Mouse (Mus musculus) heart, embryonic 10.5 days (tissue): Measurements from ENCODE around the gene Mgat4d. TPM values are rescaled to one million over a fixed set of nuclear protein-coding genes. Genes with fewer than 3 reads are reported as not detected.
"Not testable (repeated sequence)": the region's sequence is repeated elsewhere in the genome, so short reads cannot be mapped to it uniquely, and the experiment has no call there.

Experiments
- DNase-seq: peaks from one replicate; pipeline ENCODE4 v3.0.0-alpha.2; 2017; ENCODE audit warnings: low spot score
- H3K27ac ChIP-seq: fragments of 300-500 bp; sonication (generic); 2 replicates; pipeline ENCODE4 v1.5.1; 2016; ENCODE audit warnings: mild to moderate bottlenecking
- H3K27me3 ChIP-seq: fragments of 300-500 bp; sonication (generic); 2 replicates; pipeline ENCODE4 v1.6.1; 2016; ENCODE audit warnings: mild to moderate bottlenecking; ENCODE audit not compliant: poor library complexity, insufficient read depth, severe bottlenecking
- H3K36me3 ChIP-seq: fragments of 300-500 bp; sonication (generic); 2 replicates; pipeline ENCODE4 v1.6.1; 2016; ENCODE audit warnings: mild to moderate bottlenecking, moderate library complexity
- H3K4me1 ChIP-seq: fragments of 300-500 bp; sonication (generic); 2 replicates; pipeline ENCODE4 v1.6.1; 2016; ENCODE audit warnings: mild to moderate bottlenecking
- H3K4me3 ChIP-seq: fragments of 300-500 bp; sonication (generic); 2 replicates; pipeline ENCODE4 v1.5.1; 2016; ENCODE audit warnings: mild to moderate bottlenecking, moderate library complexity
- H3K9me3 ChIP-seq: fragments of 300-500 bp; sonication (generic); 2 replicates; pipeline ENCODE4 v1.6.1; 2016; ENCODE audit warnings: mild to moderate bottlenecking, moderate library complexity
- WGBS: fragments of 180-500 bp; shearing (Covaris S2); methylation state at CpG from one replicate; pipeline ENCODE4 v1.1.7; 2016; 5-methylcytosine and 5-hydroxymethylcytosine counted together
- polyA plus RNA-seq: library from polyadenylated mRNA; unstranded; fragments of >200 nt; fragmentation: Nextera tagmentation; extraction: Ambion mirVana; gene quantifications from 2 replicates; pipeline ENCODE4 v1.2.1, GENCODE M21; 2016

Mgat4d gene
- polyA plus RNA-seq, 1 experiment from 2014 or later: not detected

GRCm38 (mm10) chr8:83397726-83398125, 49.5 kb downstream of the Mgat4d start:
- H3K27me3 ChIP-seq: no peaks in the 10 kb centered on the region
- H3K4me3 ChIP-seq: no peak overlapping the region
- no peak for DNase-seq
- 64% methylated on average over 4 of the region's 4 CpGs for WGBS
- no peaks in the 10 kb centered on the region for H3K36me3 ChIP-seq
- H3K9me3 ChIP-seq: no peaks in the 10 kb centered on the region
- no peaks in the 10 kb centered on the region for H3K4me1 ChIP-seq
- no peak overlapping the region for H3K27ac ChIP-seq

GRCm38 (mm10) chr8:83405548-83405947, 57.3 kb downstream of the Mgat4d start:
- H3K27ac ChIP-seq: no peak overlapping the region
- peaks cover 16% of the 10 kb centered on the region for H3K27me3 ChIP-seq
- no peaks in the 10 kb centered on the region for H3K4me1 ChIP-seq
- 51% methylated on average over 10 of the region's 10 CpGs for WGBS
- no peak for DNase-seq
- no peaks in the 10 kb centered on the region for H3K9me3 ChIP-seq
- no peaks in the 10 kb centered on the region for H3K36me3 ChIP-seq
- H3K4me3 ChIP-seq: no peak overlapping the region

GRCm38 (mm10) chr8:83406836-83407235, 58.6 kb downstream of the Mgat4d start:
- no peak for DNase-seq

DNA sequence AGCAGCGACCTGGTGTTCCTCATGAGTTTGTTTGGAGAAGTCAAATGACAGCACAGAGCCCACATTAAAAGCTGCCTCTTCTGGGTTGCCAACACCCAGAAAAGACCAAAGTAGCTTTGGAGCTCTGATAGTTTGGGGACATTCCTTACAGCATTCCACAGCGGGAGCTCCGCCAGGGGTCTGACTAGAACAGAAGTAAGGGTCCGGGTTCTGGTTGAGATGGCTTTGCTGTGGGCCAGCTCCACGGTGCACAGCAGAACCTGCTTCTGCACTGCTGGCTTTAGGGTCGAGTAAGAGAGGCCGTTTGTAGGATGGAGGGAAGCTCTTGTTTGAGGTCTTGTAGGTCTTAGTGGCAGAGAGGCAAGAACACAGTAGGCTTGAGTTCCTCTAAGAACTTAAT, 60.2 kb downstream of the Mgat4d start:
- H3K4me1 ChIP-seq: no peaks in the 10 kb centered on the region
- no peaks in the 10 kb centered on the region for H3K36me3 ChIP-seq
- H3K9me3 ChIP-seq: no peaks in the 10 kb centered on the region
- peaks cover 16% of the 10 kb centered on the region for H3K27me3 ChIP-seq
- no peak overlapping the region for H3K27ac ChIP-seq
- WGBS: 62% methylated on average over 7 of the region's 7 CpGs
- no peak overlapping the region for H3K4me3 ChIP-seq
- no peak for DNase-seq

More at GRCm38 (mm10) chr8:83406836-83407235, 58.6 kb downstream of the Mgat4d start:
- Histone ChIP-seq H3K4me1 (no peaks in the 10 kb centered on the region), H3K9me3 (no peaks in the 10 kb centered on the region), H3K4me3 (no peak overlapping the region), H3K36me3 (no peaks in the 10 kb centered on the region), H3K27me3 (peaks cover 16% of the 10 kb centered on the region), H3K27ac (no peak overlapping the region)
- 28% methylated on average over 6 of the region's 6 CpGs for WGBS

GRCm38 (mm10) chr8:83416878-83417277, 68.6 kb downstream of the Mgat4d start:
- no peak overlapping the region for H3K27ac ChIP-seq
- peaks cover 47% of the 10 kb centered on the region for H3K27me3 ChIP-seq
- WGBS: 94% methylated on average over 15 of the region's 15 CpGs
- no peaks in the 10 kb centered on the region for H3K4me1 ChIP-seq
- no peaks in the 10 kb centered on the region for H3K36me3 ChIP-seq
- DNase-seq: no peak
- H3K4me3 ChIP-seq: no peak overlapping the region
- no peaks in the 10 kb centered on the region for H3K9me3 ChIP-seq

- H3K27me3 ChIP-seq: peaks cover 53% of the 10 kb centered on the region
- 73% methylated on average over 6 of the region's 6 CpGs for WGBS
Measured at GRCm38 (mm10) chr8:83417970-83418369, 69.7 kb downstream of the Mgat4d start.

DNA sequence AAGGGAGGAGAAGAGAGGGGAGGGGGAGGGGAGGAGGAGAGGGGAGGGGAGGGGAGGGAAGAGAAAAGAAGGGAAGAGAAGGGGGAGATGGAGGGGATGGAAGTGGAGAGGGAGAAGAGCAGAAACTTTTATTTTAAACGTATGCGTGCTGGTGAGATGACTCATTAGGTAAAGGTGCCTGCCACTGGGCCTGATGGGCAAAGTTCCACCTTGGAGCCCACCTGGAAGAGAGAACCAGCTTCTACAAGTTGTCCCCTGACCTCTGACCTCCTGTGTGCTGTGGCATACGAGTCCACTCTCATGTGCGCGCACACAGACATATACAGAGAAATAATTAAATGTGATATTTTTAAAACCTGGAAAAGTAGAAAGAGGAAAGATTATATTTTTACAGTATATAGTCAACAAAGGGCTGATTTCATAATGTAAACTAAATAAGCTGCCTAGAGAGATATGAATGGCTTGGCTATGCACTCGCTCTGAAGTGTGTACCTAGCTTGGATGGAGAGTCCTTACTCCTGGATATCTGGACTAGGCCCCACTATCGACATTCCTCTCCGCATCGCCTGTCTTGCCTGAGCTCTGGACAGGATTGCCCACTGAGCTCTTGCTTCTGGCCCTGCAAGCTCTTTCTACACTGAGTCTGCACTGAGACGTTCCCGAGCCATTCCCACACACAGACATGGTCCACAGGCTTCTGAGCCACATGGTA, 70.7 kb downstream of the Mgat4d start:
- no peak overlapping the region for H3K27ac ChIP-seq
- H3K36me3 ChIP-seq: no peaks in the 10 kb centered on the region
- H3K9me3 ChIP-seq: no peaks in the 10 kb centered on the region
- no peaks in the 10 kb centered on the region for H3K4me1 ChIP-seq
- no peak overlapping the region for H3K4me3 ChIP-seq
- no peak for DNase-seq
- 89% methylated on average over 11 of the region's 11 CpGs for WGBS
- peaks cover 62% of the 10 kb centered on the region for H3K27me3 ChIP-seq

More at GRCm38 (mm10) chr8:83417970-83418369, 69.7 kb downstream of the Mgat4d start:
- no peak for DNase-seq
- Histone ChIP-seq H3K9me3 (no peaks in the 10 kb centered on the region), H3K27ac (no peak overlapping the region), H3K4me1 (no peaks in the 10 kb centered on the region), H3K36me3 (no peaks in the 10 kb centered on the region), H3K4me3 (no peak overlapping the region)

DNA sequence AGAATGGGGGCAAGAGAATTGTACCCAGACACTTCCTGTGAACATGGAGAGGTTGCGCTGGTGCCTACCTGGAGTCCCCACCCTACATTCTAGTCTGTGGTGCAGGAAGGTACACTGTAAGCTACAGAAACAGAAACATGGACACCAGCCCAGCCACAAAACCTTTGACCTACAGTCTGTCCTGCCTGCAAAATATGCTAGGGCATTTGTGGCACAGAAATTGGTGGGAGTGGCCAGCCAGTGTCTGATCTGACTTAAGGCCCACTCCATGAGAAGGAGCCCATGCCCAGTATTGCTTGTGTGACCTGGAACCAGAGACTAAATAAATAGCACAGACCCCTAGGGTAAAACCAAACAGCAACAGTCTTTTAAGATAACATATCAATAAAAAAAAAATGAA, 73.1 kb downstream of the Mgat4d start:
- DNase-seq: no peak
- no peaks in the 10 kb centered on the region for H3K4me1 ChIP-seq
- H3K27me3 ChIP-seq: peaks cover 72% of the 10 kb centered on the region
- H3K27ac ChIP-seq: no peak overlapping the region
- no peaks in the 10 kb centered on the region for H3K36me3 ChIP-seq
- 100% methylated on average over 1 of the region's 1 CpGs for WGBS
- no peak overlapping the region for H3K4me3 ChIP-seq
- H3K9me3 ChIP-seq: no peaks in the 10 kb centered on the region

GRCm38 (mm10) chr8:83423032-83423825, 75.0 kb downstream of the Mgat4d start:
- Histone ChIP-seq H3K36me3 (no peaks in the 10 kb centered on the region), H3K27me3 (peaks cover 63% of the 10 kb centered on the region), H3K27ac (no peak overlapping the region), H3K4me1 (no peaks in the 10 kb centered on the region), H3K9me3 (no peaks in the 10 kb centered on the region), H3K4me3 (no peak overlapping the region)
- WGBS: 66% methylated on average over 13 of the region's 13 CpGs
- no peak for DNase-seq

- Histone ChIP-seq H3K4me1 (no peaks in the 10 kb centered on the region), H3K27ac (no peak overlapping the region), H3K9me3 (no peaks in the 10 kb centered on the region), H3K27me3 (peaks cover 65% of the 10 kb centered on the region), H3K4me3 (no peak overlapping the region), H3K36me3 (no peaks in the 10 kb centered on the region)
- 88% methylated on average over 6 of the region's 6 CpGs for WGBS
- no peak for DNase-seq
Measured at GRCm38 (mm10) chr8:83425202-83425601, 76.9 kb downstream of the Mgat4d start.

DNA sequence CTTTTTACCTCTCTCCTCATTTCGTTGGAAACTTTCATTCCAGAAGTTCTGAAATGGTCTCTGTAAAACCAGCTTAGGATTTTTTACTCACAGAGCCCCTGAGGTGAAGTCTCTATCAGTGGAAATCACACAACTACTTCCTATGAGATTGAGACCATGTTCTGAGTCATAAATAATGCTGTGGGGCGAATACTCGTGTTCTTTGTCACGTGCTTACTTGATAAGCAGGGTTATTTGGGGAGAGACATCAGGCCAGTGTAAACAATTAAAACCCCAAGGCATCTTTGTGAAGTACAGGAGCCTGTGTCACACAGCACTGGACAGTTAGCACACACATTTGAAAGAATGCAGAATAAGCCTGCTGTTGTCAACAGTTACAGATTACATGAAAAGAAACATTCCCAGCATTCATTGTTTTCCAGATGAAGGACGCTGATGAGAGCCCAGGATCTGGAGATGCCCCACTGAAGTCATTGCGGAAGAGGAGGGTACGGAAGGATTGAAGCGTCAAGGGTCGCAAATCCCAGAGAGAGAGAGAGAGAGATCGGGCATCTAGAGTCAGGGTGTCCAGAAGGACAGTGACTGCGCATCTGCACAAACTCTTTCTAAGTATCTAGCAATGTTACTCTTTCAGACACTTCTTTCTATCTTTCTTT, 78.0 kb downstream of the Mgat4d start:
- Histone ChIP-seq H3K36me3 (no peaks in the 10 kb centered on the region), H3K4me1 (no peaks in the 10 kb centered on the region), H3K4me3 (no peak overlapping the region), H3K27me3 (peaks cover 67% of the 10 kb centered on the region), H3K27ac (no peak overlapping the region), H3K9me3 (no peaks in the 10 kb centered on the region)
- no peak for DNase-seq
- WGBS: 55% methylated on average over 11 of the region's 11 CpGs

DNA sequence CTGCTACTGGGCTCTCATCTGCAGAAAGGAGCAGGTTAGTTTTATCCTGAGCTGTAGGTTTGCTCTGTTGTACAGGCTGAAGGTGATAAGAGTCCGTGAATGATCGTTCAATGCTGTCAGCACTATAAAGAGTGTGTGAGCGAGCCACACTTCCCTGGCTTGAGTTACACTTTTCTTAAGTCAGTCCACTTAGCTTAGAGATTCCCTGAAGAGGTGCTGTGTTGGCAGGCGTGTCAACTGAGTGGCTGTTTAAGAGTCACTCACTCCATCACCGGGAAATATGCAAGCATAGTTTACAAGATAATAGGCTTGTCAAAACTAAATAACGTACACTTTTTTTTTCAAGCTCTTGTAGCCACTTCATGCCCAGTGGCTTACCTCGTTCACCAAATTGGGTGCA, 78.7 kb downstream of the Mgat4d start:
- Histone ChIP-seq H3K27me3 (peaks cover 65% of the 10 kb centered on the region), H3K9me3 (no peaks in the 10 kb centered on the region), H3K4me3 (no peak overlapping the region), H3K27ac (no peak overlapping the region), H3K36me3 (no peaks in the 10 kb centered on the region), H3K4me1 (no peaks in the 10 kb centered on the region)
- 38% methylated on average over 7 of the region's 7 CpGs for WGBS
- DNase-seq: no peak

GRCm38 (mm10) chr8:83428621-83429020, 80.3 kb downstream of the Mgat4d start:
- H3K27ac ChIP-seq, H3K9me3 ChIP-seq, H3K4me3 ChIP-seq, H3K4me1 ChIP-seq, DNase-seq, H3K36me3 ChIP-seq: not testable (repeated sequence)
- H3K27me3 ChIP-seq: peaks cover 61% of the 10 kb centered on the region
- WGBS: 87% methylated on average over 3 of the region's 3 CpGs
